Mouse (Mus musculus) midbrain, embryonic 13.5 days (tissue): ENCODE measurements around the gene Espn. TPM values are rescaled to one million over a fixed set of nuclear protein-coding genes. Genes with fewer than 3 reads are reported as not detected.

Experiments
- ATAC-seq: fragments of 200-750 bp; cut with Nextera tagmentation; 2 replicates; pipeline ENCODE4 v1.8.0; 2017; ENCODE audit warnings: mild to moderate bottlenecking, moderate TSS enrichment, moderate library complexity
- H3K27ac ChIP-seq: fragments of 300-500 bp; sonication (generic); 2 replicates; pipeline ENCODE4 v1.5.1; 2015; ENCODE audit warnings: inconsistent platforms, mild to moderate bottlenecking, moderate library complexity
- H3K27me3 ChIP-seq: fragments of 300-500 bp; sonication (generic); 2 replicates; pipeline ENCODE4 v1.6.1; 2015; ENCODE audit warnings: mild to moderate bottlenecking, inconsistent platforms
- H3K36me3 ChIP-seq: fragments of 300-500 bp; sonication (generic); 2 replicates; pipeline ENCODE4 v1.6.1; 2015; ENCODE audit warnings: mild to moderate bottlenecking, inconsistent platforms
- H3K4me1 ChIP-seq: fragments of 300-500 bp; sonication (generic); replicated peaks from 2 replicates; pipeline ENCODE4 v1.6.1; 2015; ENCODE audit warnings: inconsistent platforms
- H3K4me2 ChIP-seq: fragments of 300-500 bp; sonication (generic); replicated peaks from 2 replicates; pipeline ENCODE4 v1.6.1; 2015; ENCODE audit warnings: moderate library complexity, mild to moderate bottlenecking, inconsistent platforms
- H3K4me3 ChIP-seq: fragments of 300-500 bp; sonication (generic); replicated peaks from 2 replicates; pipeline ENCODE4 v1.5.1; 2015; ENCODE audit warnings: mild to moderate bottlenecking, inconsistent platforms
- H3K9ac ChIP-seq: fragments of 300-500 bp; sonication (generic); replicated peaks from 2 replicates; pipeline ENCODE4 v1.6.1; 2015; ENCODE audit warnings: mild to moderate bottlenecking, inconsistent platforms
- H3K9me3 ChIP-seq: fragments of 300-500 bp; sonication (generic); 2 replicates; pipeline ENCODE4 v1.6.1; 2016; ENCODE audit warnings: mild to moderate bottlenecking, inconsistent platforms
- WGBS: fragments of 180-500 bp; shearing (Covaris S2); methylation state at CpG from one replicate; pipeline ENCODE4 v1.1.7; 2015; 5-methylcytosine and 5-hydroxymethylcytosine counted together
- polyA plus RNA-seq: library from polyadenylated mRNA; unstranded; fragments of >200 nt; fragmentation: Nextera tagmentation; extraction: Ambion mirVana; gene quantifications from 2 replicates; pipeline ENCODE4 v1.2.1, GENCODE M21; 2015

Espn gene
- polyA plus RNA-seq, 1 experiment from 2014 or later: 0.07 TPM

- ATAC-seq: no peak
Measured at GRCm38 (mm10) chr4:152097911-152098799, 54.0 kb downstream of the Espn start.

GRCm38 (mm10) chr4:152096927-152097326, 55.2 kb downstream of the Espn start:
- Histone ChIP-seq H3K36me3 (no peaks in the 10 kb centered on the region), H3K27ac (no peak overlapping the region), H3K9ac (peak overlapping the region; percentile 36; the same call in 1 of the 2 replicates), H3K4me3 (0 out of 2 replicates have a peak overlapping the region, but pooled peaks have one; percentile 2), H3K27me3 (no peaks in the 10 kb centered on the region), H3K4me1 (peaks cover 27% of the 10 kb centered on the region), H3K4me2 (no peak overlapping the region; the same call in 1 of the 2 replicates), H3K9me3 (no peaks in the 10 kb centered on the region)
- 38% methylated on average over 6 of the region's 6 CpGs for WGBS
- ATAC-seq: no peak

More at GRCm38 (mm10) chr4:152097911-152098799, 54.0 kb downstream of the Espn start:
- H3K4me2 ChIP-seq: no peak overlapping the region
- no peaks in the 10 kb centered on the region for H3K9me3 ChIP-seq
- no peak overlapping the region for H3K27ac ChIP-seq
- H3K27me3 ChIP-seq: no peaks in the 10 kb centered on the region
- H3K36me3 ChIP-seq: 0 out of 2 replicates have a peak, but pooled peaks cover 3% of the 10 kb centered on the region
- H3K9ac ChIP-seq: no peak overlapping the region
- no peak overlapping the region for H3K4me3 ChIP-seq
- peaks cover 20% of the 10 kb centered on the region for H3K4me1 ChIP-seq
- 31% methylated on average over 11 of the region's 11 CpGs for WGBS

GRCm38 (mm10) chr4:152095937-152096910, 55.9 kb downstream of the Espn start:
- Histone ChIP-seq H3K27me3 (no peaks in the 10 kb centered on the region), H3K36me3 (no peaks in the 10 kb centered on the region), H3K4me1 (peaks cover 27% of the 10 kb centered on the region), H3K9ac (peak overlapping the region; percentile 36; the same call in 1 of the 2 replicates), H3K9me3 (no peaks in the 10 kb centered on the region), H3K4me2 (no peak overlapping the region; the same call in 1 of the 2 replicates), H3K27ac (no peak overlapping the region), H3K4me3 (0 out of 2 replicates have a peak overlapping the region, but pooled peaks have one; percentile 2)
- ATAC-seq: no peak
- WGBS: 18% methylated on average over 27 of the region's 27 CpGs

GRCm38 (mm10) chr4:152094233-152094632, 57.9 kb downstream of the Espn start:
- WGBS: 89% methylated on average over 12 of the region's 12 CpGs
- Histone ChIP-seq H3K9me3 (no peaks in the 10 kb centered on the region), H3K36me3 (no peaks in the 10 kb centered on the region), H3K9ac (no peak overlapping the region), H3K4me3 (no peak overlapping the region), H3K27ac (no peak overlapping the region), H3K27me3 (no peaks in the 10 kb centered on the region), H3K4me1 (peaks cover 27% of the 10 kb centered on the region), H3K4me2 (no peak overlapping the region)
- ATAC-seq: no peak

GRCm38 (mm10) chr4:152092751-152093293, 59.3 kb downstream of the Espn start:
- H3K4me2 ChIP-seq: no peak overlapping the region
- WGBS: 58% methylated on average over 8 of the region's 8 CpGs
- H3K36me3 ChIP-seq: no peaks in the 10 kb centered on the region
- ATAC-seq: no peak
- H3K27ac ChIP-seq: no peak overlapping the region
- H3K4me1 ChIP-seq: peaks cover 35% of the 10 kb centered on the region
- H3K9me3 ChIP-seq: no peaks in the 10 kb centered on the region
- H3K27me3 ChIP-seq: no peaks in the 10 kb centered on the region
- no peak overlapping the region for H3K9ac ChIP-seq
- H3K4me3 ChIP-seq: no peak overlapping the region

- H3K27ac ChIP-seq: no peak overlapping the region
- H3K9ac ChIP-seq: no peak overlapping the region
- H3K27me3 ChIP-seq: 0 out of 2 replicates have a peak, but pooled peaks cover 3% of the 10 kb centered on the region
- peaks cover 29% of the 10 kb centered on the region for H3K4me1 ChIP-seq
- H3K4me3 ChIP-seq: no peak overlapping the region
- WGBS: 86% methylated on average over 9 of the region's 9 CpGs
- no peak for ATAC-seq
- no peaks in the 10 kb centered on the region for H3K9me3 ChIP-seq
- no peak overlapping the region for H3K4me2 ChIP-seq
- no peaks in the 10 kb centered on the region for H3K36me3 ChIP-seq
Measured at GRCm38 (mm10) chr4:152090191-152090590, 62.0 kb downstream of the Espn start.

GRCm38 (mm10) chr4:152088556-152089120, 63.5 kb downstream of the Espn start:
- Histone ChIP-seq H3K36me3 (no peaks in the 10 kb centered on the region), H3K9ac (no peak overlapping the region), H3K4me2 (peak overlapping the region; percentile 81), H3K4me3 (no peak overlapping the region), H3K9me3 (no peaks in the 10 kb centered on the region), H3K27me3 (peaks cover 9% of the 10 kb centered on the region; the same call in 1 of the 2 replicates), H3K27ac (no peak overlapping the region), H3K4me1 (peaks cover 29% of the 10 kb centered on the region)
- no peak for ATAC-seq
- 40% methylated on average over 8 of the region's 8 CpGs for WGBS

- H3K9me3 ChIP-seq: no peaks in the 10 kb centered on the region
- peaks cover 29% of the 10 kb centered on the region for H3K4me1 ChIP-seq
- no peak overlapping the region for H3K27ac ChIP-seq
- 27% methylated on average over 4 of the region's 4 CpGs for WGBS
- ATAC-seq: no peak
- H3K4me2 ChIP-seq: peak overlapping the region; percentile 81
- no peak overlapping the region for H3K4me3 ChIP-seq
- H3K27me3 ChIP-seq: peaks cover 9% of the 10 kb centered on the region; the same call in 1 of the 2 replicates
- no peaks in the 10 kb centered on the region for H3K36me3 ChIP-seq
- no peak overlapping the region for H3K9ac ChIP-seq
Measured at GRCm38 (mm10) chr4:152088133-152088532, 64.0 kb downstream of the Espn start.

- peak overlapping the region; percentile 78 for H3K9ac ChIP-seq
- 3% methylated on average over 12 of the region's 12 CpGs for whole genome bisulfite sequencing
- H3K27ac ChIP-seq: no peak overlapping the region
- H3K36me3 ChIP-seq: no peaks in the 10 kb centered on the region
- H3K4me3 ChIP-seq: peak overlapping the region; percentile 63
- peaks cover 9% of the 10 kb centered on the region; the same call in 1 of the 2 replicates for H3K27me3 ChIP-seq
- peak; percentile 47; the same call in 1 of the 2 replicates for ATAC-seq
- H3K9me3 ChIP-seq: no peaks in the 10 kb centered on the region
- peak overlapping the region; percentile 81 for H3K4me2 ChIP-seq
- peaks cover 22% of the 10 kb centered on the region for H3K4me1 ChIP-seq
Measured at GRCm38 (mm10) chr4:152087211-152088081, 64.7 kb downstream of the Espn start.

GRCm38 (mm10) chr4:152086505-152087210, 65.5 kb downstream of the Espn start:
- Histone ChIP-seq H3K27ac (no peak overlapping the region), H3K9ac (peak overlapping the region; percentile 78), H3K27me3 (peaks cover 9% of the 10 kb centered on the region; the same call in 1 of the 2 replicates), H3K4me1 (peaks cover 22% of the 10 kb centered on the region), H3K4me2 (peak overlapping the region; percentile 81), H3K4me3 (peak overlapping the region; percentile 63), H3K9me3 (no peaks in the 10 kb centered on the region), H3K36me3 (no peaks in the 10 kb centered on the region)
- ATAC-seq: peak; percentile 80
- under 1% methylated on average over 82 of the region's 92 CpGs for WGBS
